Mouse (Mus musculus) yolk sac, embryonic 10.5 days (tissue): Measurements from ENCODE around the gene Dok7.
A peak's percentile ranks its signal among the peaks of the same experiment; 100 is the strongest.

Experiments used
- DNase-seq: peaks from one replicate; pipeline ENCODE4 v3.0.0-alpha.2; 2017; ENCODE audit warnings: low spot score

Dok7 gene

GRCm38 (mm10) chr5:35117633-35118032 is 61.1 kb downstream of the Dok7 start:
- DNase-seq: no peak

GRCm38 (mm10) chr5:35118418-35118817 is 61.9 kb downstream of the Dok7 start:
- DNase-seq: no peak

- DNase-seq: no peak
Measured at GRCm38 (mm10) chr5:35120024-35120423, 63.5 kb downstream of the Dok7 start.

GRCm38 (mm10) chr5:35129208-35129607 is 72.6 kb downstream of the Dok7 start:
- DNase-seq: no peak

- DNase-seq: no peak
Measured at GRCm38 (mm10) chr5:35129767-35130191, 73.2 kb downstream of the Dok7 start.

GRCm38 (mm10) chr5:35131237-35131636 is 74.7 kb downstream of the Dok7 start:
- DNase-seq: no peak

GRCm38 (mm10) chr5:35131773-35132172 is 75.2 kb downstream of the Dok7 start:
- peak; percentile 60 for DNase-seq

- DNase-seq: no peak
Measured at GRCm38 (mm10) chr5:35132278-35132980, 75.9 kb downstream of the Dok7 start.

GRCm38 (mm10) chr5:35133468-35133867 is 76.9 kb downstream of the Dok7 start:
- DNase-seq: no peak

GRCm38 (mm10) chr5:35134286-35134685 is 77.7 kb downstream of the Dok7 start:
- no peak for DNase-seq

GRCm38 (mm10) chr5:35135903-35136302 is 79.3 kb downstream of the Dok7 start:
- DNase-seq: no peak
